Mouse (Mus musculus): Measurements from ENCODE around the gene 9330159F19Rik. TPM values are rescaled to one million over a fixed set of nuclear protein-coding genes. Genes with fewer than 3 reads are reported as not detected.

Gene 9330159F19Rik
- polyA plus RNA-seq (2015; fragmentation: Nextera tagmentation; extraction: Ambion mirVana): 0.03 TPM in 2 replicates

DNA sequence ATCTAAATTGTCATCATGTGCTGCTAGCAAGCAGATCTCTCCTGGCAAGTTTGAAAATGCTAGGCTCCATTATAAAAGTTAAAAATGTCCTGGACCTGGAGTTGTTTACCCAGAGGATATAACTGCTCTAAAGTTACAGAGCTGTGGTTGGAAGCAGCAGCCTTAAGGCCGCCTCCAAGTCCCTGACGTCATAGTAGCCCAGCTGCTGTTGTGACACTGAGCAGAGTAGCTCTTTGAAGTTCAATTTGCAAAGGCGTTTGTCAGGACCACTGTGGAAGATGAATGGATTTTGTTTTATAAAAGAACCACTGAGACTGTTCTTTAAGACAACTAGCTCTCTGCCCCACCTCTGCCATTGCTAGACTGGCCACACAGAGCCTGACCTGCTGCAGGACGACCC lies at the start of gene 9330159F19Rik:
TSS of gene 9330159F19Rik (plus strand) at position 154 of the 400 bp plus-strand sequence.
- Histone ChIP-seq H3K27me3 (no peaks in the 10 kb centered on the region), H3K27ac (no peak within 1 kb of the TSS), H3K36me3 (no peaks in the 10 kb centered on the region), H3K4me3 (replicated peaks) (no peak within 1 kb of the TSS), H3K4me2 (no peak within 1 kb of the TSS), H3K9me3 (replicated peaks) (no peaks in the 10 kb centered on the region), H3K4me1 (replicated peaks) (no peaks in the 10 kb centered on the region), H3K9ac (no peak within 1 kb of the TSS)
- ATAC-seq (ENCODE audit: low read depth) (no peak), DNase-seq (no peak)
- 13% methylated on average over 4 of the region's 4 CpGs for WGBS (ENCODE audit: insufficient replicate concordance)

DNA sequence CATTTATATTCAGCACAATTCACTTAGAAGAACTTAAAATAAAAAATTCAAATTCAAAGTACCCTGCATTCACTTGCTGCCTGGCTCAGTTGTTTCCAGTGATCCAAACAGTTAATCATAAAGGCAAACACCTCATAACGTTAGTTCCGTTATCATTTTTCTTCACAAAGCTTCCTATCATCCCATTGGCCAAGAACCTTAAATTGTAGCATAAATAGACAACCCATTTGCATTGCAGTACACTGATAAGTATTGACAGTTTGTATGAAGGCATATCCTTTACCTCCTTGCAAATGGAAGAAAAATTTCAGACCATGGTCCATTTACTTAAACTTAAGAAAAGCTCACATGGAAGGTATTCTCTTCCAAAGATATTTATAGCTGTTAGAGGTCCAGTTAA lies 49.7 kb upstream of the 9330159F19Rik start:
- H3K9ac ChIP-seq: no peak overlapping the region
- 53% methylated on average over 2 of the region's 2 CpGs for WGBS (ENCODE audit: insufficient replicate concordance)
- H3K27me3 ChIP-seq: no peaks in the 10 kb centered on the region
- DNase-seq (no peak), ATAC-seq (ENCODE audit: low read depth) (no peak)
- no peaks in the 10 kb centered on the region for H3K9me3 ChIP-seq (replicated peaks)
- no peak overlapping the region for H3K4me3 ChIP-seq (replicated peaks)
- no peak overlapping the region for H3K4me2 ChIP-seq
- no peaks in the 10 kb centered on the region for H3K36me3 ChIP-seq
- H3K27ac ChIP-seq: no peak overlapping the region
- no peaks in the 10 kb centered on the region for H3K4me1 ChIP-seq (replicated peaks)

DNA sequence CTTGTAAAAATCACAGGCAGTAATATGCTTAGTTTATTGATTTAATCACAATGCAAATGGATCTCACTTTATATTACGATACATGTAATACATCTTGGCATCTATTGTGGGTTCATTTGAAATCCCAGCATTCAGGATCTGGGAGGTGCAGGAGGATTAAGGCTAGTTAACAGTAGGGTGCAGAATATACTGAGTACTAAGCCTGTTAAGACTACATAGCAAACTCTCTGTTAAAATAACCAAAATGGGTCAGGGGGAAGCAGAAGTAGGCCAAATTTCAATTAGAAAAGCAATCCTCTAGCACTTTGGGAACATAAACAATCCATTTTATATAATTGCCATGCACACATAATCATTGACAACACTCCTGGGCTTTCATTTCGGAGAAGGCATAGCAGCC lies 37.6 kb upstream of the 9330159F19Rik start:
- DNase-seq (no peak), ATAC-seq (ENCODE audit: low read depth) (no peak)
- no peak overlapping the region for H3K9ac ChIP-seq
- H3K4me1 ChIP-seq (replicated peaks): no peaks in the 10 kb centered on the region
- 44% methylated on average over 2 of the region's 2 CpGs for WGBS (ENCODE audit: insufficient replicate concordance)
- no peak overlapping the region for H3K27ac ChIP-seq
- H3K4me3 ChIP-seq (replicated peaks): no peak overlapping the region
- H3K9me3 ChIP-seq (replicated peaks): no peaks in the 10 kb centered on the region
- no peaks in the 10 kb centered on the region for H3K27me3 ChIP-seq
- H3K36me3 ChIP-seq: no peaks in the 10 kb centered on the region
- H3K4me2 ChIP-seq: no peak overlapping the region

DNA sequence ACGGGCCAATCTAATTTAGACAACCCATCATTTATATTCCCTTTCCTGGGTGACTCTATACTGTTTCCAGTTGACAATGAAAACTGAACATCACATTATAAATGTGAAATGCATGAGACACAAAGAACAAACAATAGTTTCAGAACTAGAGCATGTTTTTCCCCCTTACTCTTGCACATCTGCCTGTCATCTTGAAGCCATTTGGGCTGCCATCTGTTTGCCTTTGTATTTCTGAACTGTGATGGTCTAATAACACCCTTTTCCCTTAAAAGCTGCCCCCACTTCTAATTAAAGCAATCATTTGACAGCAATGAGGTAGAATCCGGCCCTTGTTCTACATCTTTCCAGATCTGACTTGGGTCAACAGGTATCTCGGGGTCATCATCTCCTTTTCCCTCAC lies 35.8 kb upstream of the 9330159F19Rik start:
- whole genome bisulfite sequencing (ENCODE audit: insufficient replicate concordance): 55% methylated on average over 3 of the region's 3 CpGs
- H3K9me3 ChIP-seq (replicated peaks): no peaks in the 10 kb centered on the region
- no peaks in the 10 kb centered on the region for H3K36me3 ChIP-seq
- H3K4me2 ChIP-seq: no peak overlapping the region
- DNase-seq (no peak), ATAC-seq (ENCODE audit: low read depth) (no peak)
- no peaks in the 10 kb centered on the region for H3K27me3 ChIP-seq
- H3K4me3 ChIP-seq (replicated peaks): no peak overlapping the region
- H3K27ac ChIP-seq: no peak overlapping the region
- H3K9ac ChIP-seq: no peak overlapping the region
- H3K4me1 ChIP-seq (replicated peaks): no peaks in the 10 kb centered on the region

DNA sequence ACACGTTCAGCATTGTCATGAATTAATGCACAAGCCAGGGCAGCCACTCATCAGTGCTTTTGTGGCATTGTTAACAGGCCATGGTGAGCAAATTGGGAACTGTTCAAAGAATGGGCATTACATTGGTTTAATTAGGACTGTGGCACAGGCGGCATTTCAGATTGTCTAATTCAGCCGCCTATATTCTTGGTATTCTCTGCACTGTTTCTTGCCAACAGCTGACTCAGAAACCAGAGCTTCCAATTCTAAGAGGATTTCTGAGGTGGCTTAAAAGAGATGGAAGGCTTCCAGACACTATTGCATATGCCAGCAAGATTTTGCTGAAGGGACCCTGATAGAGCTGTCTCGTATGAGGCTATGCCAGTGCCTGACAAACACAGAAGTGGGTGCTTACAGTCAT lies 34.5 kb upstream of the 9330159F19Rik start:
- no peak for ATAC-seq (ENCODE audit: low read depth)
- Histone ChIP-seq H3K9ac (no peak overlapping the region), H3K9me3 (replicated peaks) (no peaks in the 10 kb centered on the region), H3K27me3 (no peaks in the 10 kb centered on the region), H3K27ac (no peak overlapping the region), H3K4me2 (no peak overlapping the region), H3K36me3 (no peaks in the 10 kb centered on the region), H3K4me1 (replicated peaks) (no peaks in the 10 kb centered on the region), H3K4me3 (replicated peaks) (no peak overlapping the region)
- no peak for DNase-seq
- WGBS (ENCODE audit: insufficient replicate concordance): 65% methylated on average over 4 of the region's 4 CpGs

DNA sequence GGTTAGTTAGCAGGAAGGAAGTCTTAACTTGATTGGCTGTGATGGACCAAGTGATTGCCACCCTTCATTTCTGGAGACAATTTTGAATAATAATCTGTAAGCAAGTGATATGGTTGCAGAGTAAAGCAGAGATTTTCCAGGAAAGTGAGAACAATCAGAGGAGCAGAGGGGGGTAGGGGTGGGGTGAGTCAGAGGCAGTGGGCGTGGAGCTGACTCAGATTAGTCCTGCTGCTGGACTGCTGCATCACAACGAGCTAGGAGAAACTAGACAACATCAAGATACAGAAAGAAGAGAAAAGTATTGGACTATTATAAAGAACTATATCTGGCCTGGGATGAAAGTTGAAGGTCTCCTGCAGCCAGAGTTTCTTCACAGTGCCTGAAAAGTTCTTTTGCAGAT lies 33.4 kb upstream of the 9330159F19Rik start:
- 30% methylated on average over 2 of the region's 2 CpGs for WGBS (ENCODE audit: insufficient replicate concordance)
- Histone ChIP-seq H3K4me1 (replicated peaks) (no peaks in the 10 kb centered on the region), H3K36me3 (no peaks in the 10 kb centered on the region), H3K27ac (no peak overlapping the region), H3K4me3 (replicated peaks) (no peak overlapping the region), H3K9ac (no peak overlapping the region), H3K4me2 (no peak overlapping the region), H3K9me3 (replicated peaks) (no peaks in the 10 kb centered on the region), H3K27me3 (no peaks in the 10 kb centered on the region)
- ATAC-seq (ENCODE audit: low read depth): no peak
- DNase-seq: no peak

DNA sequence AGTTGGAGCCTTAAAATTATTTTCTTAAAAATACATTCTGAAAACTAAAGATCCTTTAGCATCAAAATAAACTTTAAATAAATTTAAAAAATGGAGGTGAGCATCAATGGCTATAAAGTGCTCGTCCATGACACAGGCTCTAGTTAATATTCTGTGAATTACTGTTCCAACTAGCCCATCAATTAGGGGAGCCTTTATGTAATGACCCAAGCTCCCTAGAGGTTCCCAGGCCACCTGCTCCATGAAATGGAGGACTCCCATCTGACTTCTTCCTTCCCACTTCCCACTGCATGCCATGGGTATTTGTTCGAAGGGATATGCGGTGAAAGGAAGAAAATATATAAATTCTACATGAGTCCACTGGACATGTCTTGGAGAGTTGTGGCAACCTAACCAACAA lies 31.2 kb upstream of the 9330159F19Rik start:
- 70% methylated on average over 3 of the region's 3 CpGs for WGBS (ENCODE audit: insufficient replicate concordance)

DNA sequence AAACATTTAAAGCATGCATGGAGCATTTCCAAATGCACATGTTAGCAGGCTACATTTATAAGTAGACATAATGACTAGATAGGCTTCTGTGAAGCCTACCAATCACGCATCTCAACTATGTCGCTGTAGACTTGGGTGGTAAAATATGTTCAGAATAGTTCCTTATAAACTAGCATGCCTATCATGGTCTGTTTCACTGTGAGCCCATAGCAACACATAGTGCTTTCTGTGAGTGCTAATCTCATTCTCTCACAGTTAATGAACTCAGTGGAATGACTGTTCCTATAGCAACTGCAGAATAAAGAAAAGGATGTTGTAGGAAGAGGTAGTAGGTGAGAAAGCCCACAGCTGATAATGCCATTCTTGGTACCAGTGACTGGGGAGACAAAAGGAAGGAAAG lies 30.4 kb upstream of the 9330159F19Rik start:
- no peaks in the 10 kb centered on the region for H3K4me1 ChIP-seq (replicated peaks)
- no peak overlapping the region for H3K27ac ChIP-seq
- H3K36me3 ChIP-seq: no peaks in the 10 kb centered on the region
- no peak for DNase-seq
- no peak overlapping the region for H3K9ac ChIP-seq
- H3K27me3 ChIP-seq: no peaks in the 10 kb centered on the region
- ATAC-seq (ENCODE audit: low read depth): no peak
- no peaks in the 10 kb centered on the region for H3K9me3 ChIP-seq (replicated peaks)
- no peak overlapping the region for H3K4me2 ChIP-seq
- H3K4me3 ChIP-seq (replicated peaks): no peak overlapping the region
- 70% methylated on average over 2 of the region's 2 CpGs for WGBS (ENCODE audit: insufficient replicate concordance)

More for the DNA sequence above, 31.2 kb upstream of the 9330159F19Rik start:
- ATAC-seq (ENCODE audit: low read depth) (no peak), DNase-seq (no peak)
- H3K4me3 ChIP-seq (replicated peaks): no peak overlapping the region
- H3K4me1 ChIP-seq (replicated peaks): no peaks in the 10 kb centered on the region
- H3K27ac ChIP-seq: no peak overlapping the region
- H3K27me3 ChIP-seq: no peaks in the 10 kb centered on the region
- H3K4me2 ChIP-seq: no peak overlapping the region
- H3K9me3 ChIP-seq (replicated peaks): no peaks in the 10 kb centered on the region
- no peaks in the 10 kb centered on the region for H3K36me3 ChIP-seq
- H3K9ac ChIP-seq: no peak overlapping the region

DNA sequence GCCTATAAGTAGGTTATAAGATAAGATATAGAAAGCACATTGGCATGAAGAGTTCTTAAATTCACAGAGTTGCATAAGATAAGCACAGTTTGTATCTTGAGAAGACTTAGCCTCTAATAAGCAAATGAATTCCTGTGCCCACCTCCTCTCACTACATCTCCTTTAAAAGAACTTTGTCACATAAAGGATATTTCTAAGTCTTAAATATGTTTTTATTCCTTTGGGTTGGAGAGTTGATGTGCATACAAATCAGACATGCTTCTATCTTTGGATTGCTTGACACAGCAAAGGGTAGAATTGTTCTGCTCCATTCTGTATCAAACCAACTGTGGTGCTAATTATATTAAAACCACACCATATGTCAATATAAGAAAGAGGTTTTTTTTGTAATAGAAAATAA lies 17.6 kb upstream of the 9330159F19Rik start:
- no peak overlapping the region for H3K27ac ChIP-seq

DNA sequence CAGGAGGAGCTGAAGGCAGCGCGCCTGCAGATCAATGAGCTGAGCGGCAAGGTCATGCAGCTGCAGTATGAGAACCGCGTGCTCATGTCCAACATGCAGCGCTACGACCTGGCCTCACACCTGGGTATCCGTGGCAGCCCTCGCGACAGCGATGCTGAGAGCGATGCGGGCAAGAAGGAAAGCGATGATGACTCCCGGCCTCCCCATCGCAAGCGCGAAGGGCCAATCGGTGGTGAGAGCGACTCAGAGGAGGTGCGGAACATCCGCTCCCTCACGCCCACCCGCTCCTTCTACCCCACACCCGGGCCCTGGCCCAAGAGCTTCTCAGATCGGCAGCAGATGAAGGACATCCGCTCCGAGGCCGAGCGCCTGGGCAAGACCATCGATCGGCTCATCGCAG lies 14.6 kb upstream of the 9330159F19Rik start:
- Histone ChIP-seq H3K4me2 (no peak overlapping the region), H3K4me3 (replicated peaks) (no peak overlapping the region), H3K27me3 (no peaks in the 10 kb centered on the region), H3K36me3 (no peaks in the 10 kb centered on the region), H3K9ac (no peak overlapping the region), H3K9me3 (replicated peaks) (peaks cover 12% of the 10 kb centered on the region), H3K4me1 (replicated peaks) (no peaks in the 10 kb centered on the region), H3K27ac (no peak overlapping the region)
- 90% methylated on average over 33 of the region's 33 CpGs for WGBS (ENCODE audit: insufficient replicate concordance)
- no peak for ATAC-seq (ENCODE audit: low read depth)
- no peak for DNase-seq

More for the DNA sequence above, 17.6 kb upstream of the 9330159F19Rik start:
- H3K4me2 ChIP-seq: no peak overlapping the region
- ATAC-seq (ENCODE audit: low read depth): no peak
- no peak overlapping the region for H3K9ac ChIP-seq
- DNase-seq: no peak
- H3K4me3 ChIP-seq (replicated peaks): no peak overlapping the region
- H3K36me3 ChIP-seq: no peaks in the 10 kb centered on the region
- H3K4me1 ChIP-seq (replicated peaks): no peaks in the 10 kb centered on the region
- no peaks in the 10 kb centered on the region for H3K27me3 ChIP-seq
- H3K9me3 ChIP-seq (replicated peaks): peaks cover 12% of the 10 kb centered on the region

DNA sequence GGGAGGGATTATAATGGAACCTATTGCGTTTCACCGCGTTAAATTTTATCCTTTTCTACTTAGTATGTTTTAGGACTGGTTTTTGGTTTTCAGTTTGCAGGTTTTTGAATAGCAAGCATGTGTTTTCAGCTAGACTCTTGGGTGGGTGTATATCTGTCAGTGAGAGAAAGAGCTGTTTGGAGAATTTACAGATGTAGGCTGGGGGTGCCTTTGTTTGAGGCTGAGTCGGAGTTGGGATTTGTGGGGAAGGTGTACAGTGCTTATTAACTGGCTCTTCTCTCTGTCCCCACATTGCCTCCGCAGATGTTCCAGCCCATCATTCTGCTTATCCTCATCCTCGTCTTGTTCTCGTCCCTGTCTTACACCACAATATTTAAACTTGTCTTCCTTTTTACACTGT lies 12.8 kb upstream of the 9330159F19Rik start, which contains the start of gene Gm49353:
TSS of gene Gm49353 (plus strand) at position 313 of the 400 bp plus-strand sequence.
- whole genome bisulfite sequencing (ENCODE audit: insufficient replicate concordance): 75% methylated on average over 7 of the region's 7 CpGs
- Histone ChIP-seq H3K27me3 (no peaks in the 10 kb centered on the region), H3K9me3 (replicated peaks) (peaks cover 12% of the 10 kb centered on the region), H3K4me2 (no peak within 1 kb of the TSS), H3K27ac (no peak within 1 kb of the TSS), H3K9ac (no peak within 1 kb of the TSS), H3K4me3 (replicated peaks) (no peak within 1 kb of the TSS), H3K36me3 (no peaks in the 10 kb centered on the region), H3K4me1 (replicated peaks) (no peaks in the 10 kb centered on the region)
- ATAC-seq (ENCODE audit: low read depth): no peak
- no peak for DNase-seq

DNA sequence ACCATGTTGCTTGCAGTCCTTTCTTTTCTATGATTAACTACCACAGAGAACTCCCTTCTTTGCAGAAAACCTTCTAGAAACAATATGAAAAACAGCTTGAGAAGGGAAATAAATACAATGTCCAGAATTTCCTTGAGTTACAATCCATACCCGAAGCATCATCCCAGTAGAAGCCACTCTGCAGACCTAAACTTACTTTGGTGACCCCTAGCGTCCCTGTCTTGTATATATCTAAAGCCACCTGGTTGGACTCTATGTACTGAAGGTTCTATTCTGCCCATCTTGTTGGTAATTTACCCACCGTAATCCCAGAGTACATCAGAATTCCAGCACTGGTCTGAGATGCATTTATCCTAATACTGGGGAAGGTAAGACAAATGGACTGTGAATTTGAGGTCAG lies 11.6 kb upstream of the 9330159F19Rik start:
- H3K4me2 ChIP-seq: no peak overlapping the region
- peaks cover 12% of the 10 kb centered on the region for H3K9me3 ChIP-seq (replicated peaks)
- no peaks in the 10 kb centered on the region for H3K36me3 ChIP-seq
- 55% methylated on average over 3 of the region's 3 CpGs for WGBS (ENCODE audit: insufficient replicate concordance)
- no peak overlapping the region for H3K27ac ChIP-seq
- no peaks in the 10 kb centered on the region for H3K27me3 ChIP-seq
- no peaks in the 10 kb centered on the region for H3K4me1 ChIP-seq (replicated peaks)
- H3K4me3 ChIP-seq (replicated peaks): no peak overlapping the region
- DNase-seq (no peak), ATAC-seq (ENCODE audit: low read depth) (no peak)
- no peak overlapping the region for H3K9ac ChIP-seq
